Mouse (Mus musculus) G1E-ER4 (cell line): ENCODE measurements around the gene Angptl2. TPM values are rescaled to one million over a fixed set of nuclear protein-coding genes. Genes with fewer than 3 reads are reported as not detected.

ENCODE experiments used
- GATA1 ChIP-seq: IDR thresholded peaks from one replicate; pipeline ENCODE4 v1.8.0; 2012; ENCODE audit warnings: low read length, inconsistent platforms
- polyA plus RNA-seq: library from polyadenylated mRNA; stranded (reverse); fragments of >175 nt; gene quantifications from 2 replicates; pipeline ENCODE4 v1.2.3, GENCODE M21; 2012

Gene Angptl2
- polyA plus RNA-seq, 1 experiment: not detected

DNA sequence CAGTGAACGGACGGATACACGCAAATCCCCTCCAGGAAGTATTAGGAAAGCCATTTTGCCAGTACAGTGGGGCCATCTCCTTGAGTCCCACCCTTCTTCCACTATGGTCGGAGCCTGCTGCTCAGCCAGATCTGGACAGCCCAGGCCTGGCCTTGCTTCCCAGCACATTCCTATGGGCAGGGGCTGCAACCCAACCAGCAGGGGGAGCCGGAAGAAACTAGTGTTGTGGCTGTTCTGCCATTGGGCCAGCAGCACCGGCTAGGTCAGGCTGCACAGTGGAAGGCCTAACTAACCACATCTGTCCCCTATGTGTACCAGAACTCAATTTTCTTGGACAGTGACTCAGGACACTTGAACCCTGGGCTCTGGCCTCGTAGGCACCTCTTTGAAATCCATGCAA lies 30.6 kb upstream of the Angptl2 start:
- TF ChIP-seq GATA1: no peak

DNA sequence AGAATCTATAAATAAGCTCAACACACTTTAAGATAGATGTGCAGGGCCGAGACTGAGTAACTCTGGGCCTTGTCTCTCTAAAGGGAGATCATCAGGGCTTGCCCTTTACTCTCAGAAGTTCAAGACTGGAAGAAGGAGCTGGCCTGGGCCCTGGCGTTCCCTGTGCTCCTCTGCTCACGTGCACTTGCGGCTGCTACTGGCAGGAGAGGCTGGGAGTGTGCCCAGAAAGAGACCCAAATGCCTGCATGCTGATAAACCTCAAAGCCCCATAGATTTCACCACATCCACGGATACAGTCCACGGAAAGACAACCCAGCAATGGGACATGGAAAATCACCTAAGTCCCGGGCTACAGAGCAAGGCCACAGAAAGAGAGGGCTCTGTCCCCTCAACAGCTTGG lies 29.4 kb upstream of the Angptl2 start:
- no peak for TF ChIP-seq GATA1

DNA sequence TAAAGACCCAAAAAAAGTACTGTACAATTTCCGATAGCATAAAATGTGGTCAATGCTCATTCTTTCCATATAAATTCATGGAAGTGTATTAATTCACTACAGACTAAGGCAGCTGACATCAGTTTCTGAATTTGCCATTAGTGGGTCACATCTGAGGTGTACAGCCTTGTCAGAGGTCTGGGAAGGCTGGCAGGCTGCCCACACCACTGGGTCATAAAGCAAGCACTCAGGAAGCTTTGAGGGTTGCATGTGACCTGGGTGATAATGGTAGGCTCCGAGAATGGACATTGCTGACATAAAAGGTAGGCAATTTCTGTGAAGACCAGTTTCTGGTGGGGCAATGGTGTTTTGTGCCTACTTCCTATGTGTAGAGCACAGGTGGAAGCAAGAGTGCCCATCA lies 28.0 kb upstream of the Angptl2 start:
- no peak for TF ChIP-seq GATA1

DNA sequence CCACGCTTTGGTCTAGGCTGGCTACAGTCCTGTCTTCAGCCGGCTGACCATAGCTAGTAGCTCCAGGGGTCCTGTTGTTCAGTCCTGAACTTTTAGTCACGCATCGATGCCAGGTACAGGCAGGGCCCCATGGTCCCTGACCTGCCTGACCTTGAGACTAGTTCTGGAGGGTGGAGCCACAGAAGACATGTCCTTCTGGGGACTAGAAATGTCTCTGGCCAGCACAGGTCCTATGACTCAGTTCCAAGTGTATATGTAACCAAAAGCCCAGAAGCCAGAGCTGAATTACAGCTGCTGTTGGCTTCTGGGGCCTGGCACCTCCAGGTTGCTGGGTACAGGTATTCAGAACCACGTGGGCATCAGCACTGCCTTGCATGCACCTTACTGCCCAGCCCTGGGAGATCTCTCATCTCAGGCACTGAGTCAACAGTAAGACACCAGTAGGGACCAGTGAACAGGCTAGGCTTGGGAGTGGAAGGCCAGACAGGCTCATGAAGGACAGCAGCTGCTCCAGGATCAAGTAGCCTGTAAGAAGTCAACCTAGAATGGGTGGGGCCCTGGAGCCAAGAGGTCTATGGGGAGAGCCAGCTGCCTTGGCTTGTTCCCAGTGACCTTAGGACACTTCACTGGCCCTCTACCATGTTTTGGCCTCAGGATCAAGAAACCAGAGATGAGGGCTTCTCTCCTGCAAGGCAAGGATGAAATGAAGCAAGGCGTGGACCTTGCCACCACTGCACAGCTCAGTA lies 26.8 kb upstream of the Angptl2 start:
- no peak for TF ChIP-seq GATA1

- TF ChIP-seq GATA1: no peak
Observed at GRCm38 (mm10) chr2:33189976-33190375, 25.9 kb upstream of the Angptl2 start.

DNA sequence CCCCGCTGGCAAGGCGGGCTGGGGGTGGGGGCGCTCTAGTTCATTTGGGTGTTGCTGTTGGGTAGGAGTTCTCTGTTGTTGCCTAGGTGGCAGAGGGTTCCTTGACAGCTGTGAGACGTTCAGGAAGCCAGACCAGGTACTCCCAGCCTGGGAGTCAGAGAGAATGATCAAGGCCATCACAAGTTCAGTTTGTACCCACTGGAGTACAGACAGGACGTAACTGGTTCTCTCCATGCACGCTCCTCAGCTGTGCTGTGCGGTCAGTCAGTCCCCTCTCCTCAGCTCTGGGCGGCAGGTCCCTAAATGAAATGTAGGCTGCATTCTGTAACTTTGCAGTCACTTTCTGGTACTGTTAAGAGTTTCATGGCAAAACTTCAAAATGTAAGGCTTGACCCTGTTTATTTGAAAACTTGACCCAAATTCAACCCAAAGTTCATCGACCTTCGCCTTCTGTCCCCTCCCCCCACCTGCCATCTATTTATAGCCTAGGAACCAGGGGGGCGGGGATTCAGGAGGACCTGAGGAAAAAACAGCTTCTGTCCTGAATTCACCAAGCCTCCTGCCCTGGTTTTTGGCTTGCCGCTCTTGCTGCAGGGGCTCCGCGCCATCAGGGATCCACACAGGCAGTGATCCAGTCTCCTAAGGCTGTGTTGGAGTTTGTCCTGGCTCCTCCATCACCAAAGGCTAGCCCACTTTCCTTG lies 15.4 kb upstream of the Angptl2 start:
- no peak for TF ChIP-seq GATA1

- no peak for TF ChIP-seq GATA1
Observed at GRCm38 (mm10) chr2:33203284-33203683, 12.6 kb upstream of the Angptl2 start.

- no peak for TF ChIP-seq GATA1
Observed at GRCm38 (mm10) chr2:33204980-33205379, 10.9 kb upstream of the Angptl2 start.

GRCm38 (mm10) chr2:33205939-33206525 lies 9.8 kb upstream of the Angptl2 start:
- no peak for TF ChIP-seq GATA1

- no peak for TF ChIP-seq GATA1
Observed at GRCm38 (mm10) chr2:33207069-33207468, 8.8 kb upstream of the Angptl2 start.

- TF ChIP-seq GATA1: no peak
Observed at GRCm38 (mm10) chr2:33208134-33208533, 7.7 kb upstream of the Angptl2 start.

GRCm38 (mm10) chr2:33210841-33211240 lies 5.0 kb upstream of the Angptl2 start:
- TF ChIP-seq GATA1: no peak

DNA sequence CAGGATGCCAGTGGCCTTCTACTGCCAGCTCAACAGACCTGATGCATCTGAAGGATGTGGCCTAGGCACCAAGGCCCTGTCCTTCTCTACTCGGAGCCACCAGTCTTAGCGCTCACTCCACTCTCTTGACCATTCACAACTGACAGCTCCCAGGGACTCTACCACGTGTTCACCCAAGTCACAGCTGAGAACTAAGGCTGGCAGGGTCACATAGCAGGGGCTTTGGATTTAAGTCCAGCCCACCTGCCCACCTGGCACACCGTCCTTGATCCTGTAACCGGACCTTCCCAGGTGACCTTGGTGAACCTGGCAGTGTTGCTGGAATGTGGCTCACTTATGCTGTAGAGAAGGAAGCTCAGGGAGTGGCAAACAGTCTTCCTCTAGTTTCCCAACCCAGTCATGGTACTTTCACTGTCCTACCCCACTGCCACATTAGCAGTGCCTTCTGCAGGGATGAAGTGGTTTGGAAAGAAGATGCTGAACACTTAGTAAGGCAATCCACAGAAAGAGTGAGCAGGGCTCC lies 631 bp upstream of the Angptl2 start:
- TF ChIP-seq GATA1: no peak

DNA sequence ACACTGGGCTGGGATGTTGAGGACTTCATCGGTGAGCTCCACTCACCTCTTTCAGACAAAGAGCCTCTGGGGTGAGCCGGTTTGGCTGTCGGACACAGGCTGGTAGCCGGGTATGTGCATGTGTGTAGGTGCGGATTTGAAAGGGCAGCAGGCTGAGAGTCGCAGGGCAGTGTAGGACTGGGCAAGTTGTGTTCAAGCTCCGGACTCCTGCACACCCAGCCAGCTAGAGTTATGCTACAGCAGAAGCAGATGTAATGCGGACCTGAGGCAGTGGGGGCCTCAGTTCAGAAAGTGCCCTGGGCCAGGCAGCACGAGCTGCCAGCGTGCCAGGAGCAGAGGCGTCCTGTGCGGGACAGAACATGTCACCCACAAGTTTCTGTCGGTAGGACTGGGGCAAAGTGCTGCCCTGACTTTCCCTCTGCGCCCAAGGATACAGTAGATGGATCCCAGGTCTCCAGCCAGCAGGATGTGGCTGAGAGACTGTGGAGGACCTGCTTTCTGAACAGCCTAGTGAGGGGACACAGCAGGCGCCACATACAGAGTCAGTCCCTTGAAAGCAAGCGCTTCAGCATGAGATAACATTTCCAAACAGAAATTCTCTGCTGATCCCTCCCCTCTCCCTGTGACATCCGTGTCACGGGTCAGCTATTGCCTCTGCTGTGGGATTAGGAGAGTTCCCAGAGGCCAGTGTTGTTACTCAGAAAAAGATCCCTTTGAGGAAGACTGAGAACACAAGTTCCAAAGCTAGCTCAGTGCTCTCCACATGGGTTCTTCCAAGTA lies 966 bp downstream of the Angptl2 start:
- TF ChIP-seq GATA1: no peak

DNA sequence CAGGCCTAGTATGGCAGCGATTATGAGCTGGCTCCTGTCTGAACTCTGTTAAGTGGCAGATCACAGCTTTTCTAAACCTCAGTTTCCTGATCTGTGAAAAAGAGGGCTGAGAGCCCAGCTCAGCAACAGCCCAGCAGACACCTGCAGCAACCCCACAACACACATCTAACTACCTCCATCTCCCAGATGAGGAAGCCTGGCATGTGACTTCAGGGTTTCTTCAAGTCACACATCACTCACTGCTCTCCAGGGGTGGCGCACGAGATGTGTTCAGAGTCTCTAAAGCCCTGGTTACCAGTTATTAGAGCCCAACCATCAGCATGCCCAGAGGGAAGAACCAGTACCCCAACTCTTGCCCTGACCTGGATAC lies 1.5 kb downstream of the Angptl2 start:
- no peak for TF ChIP-seq GATA1
